Mouse (Mus musculus) neural tube, embryonic 12.5 days (tissue): ENCODE measurements around the gene Mfsd6. TPM values are rescaled to one million over a fixed set of nuclear protein-coding genes. Genes with fewer than 3 reads are reported as not detected.
"Not testable (repeated sequence)": the region's sequence is repeated elsewhere in the genome, so short reads cannot be mapped to it uniquely, and the experiment has no call there.

Source experiments
- ATAC-seq: fragments of 200-750 bp; cut with Nextera tagmentation; 2 replicates; pipeline ENCODE4 v1.8.0; 2017; ENCODE audit warnings: low read depth, mild to moderate bottlenecking, moderate TSS enrichment, moderate library complexity; ENCODE audit not compliant: low FRiP score
- H3K27ac ChIP-seq: fragments of 300-500 bp; sonication (generic); 2 replicates; pipeline ENCODE4 v1.5.1; 2016
- H3K27me3 ChIP-seq: fragments of 300-500 bp; sonication (generic); replicated peaks from 2 replicates; pipeline ENCODE4 v1.6.1; 2016; ENCODE audit warnings: mild to moderate bottlenecking
- H3K36me3 ChIP-seq: fragments of 300-500 bp; sonication (generic); 2 replicates; pipeline ENCODE4 v1.6.1; 2016; ENCODE audit warnings: mild to moderate bottlenecking
- H3K4me1 ChIP-seq: fragments of 300-500 bp; sonication (generic); 2 replicates; pipeline ENCODE4 v1.6.1; 2016
- H3K4me2 ChIP-seq: fragments of 300-500 bp; sonication (generic); replicated peaks from 2 replicates; pipeline ENCODE4 v1.6.1; 2016; ENCODE audit warnings: mild to moderate bottlenecking
- H3K4me3 ChIP-seq: fragments of 300-500 bp; sonication (generic); 2 replicates; pipeline ENCODE4 v1.5.1; 2016
- H3K9ac ChIP-seq: fragments of 300-500 bp; sonication (generic); 2 replicates; pipeline ENCODE4 v1.6.1; 2016; ENCODE audit warnings: mild to moderate bottlenecking
- H3K9me3 ChIP-seq: fragments of 300-500 bp; sonication (generic); 2 replicates; pipeline ENCODE4 v1.6.1; 2016; ENCODE audit warnings: mild to moderate bottlenecking
- WGBS: fragments of 180-500 bp; shearing (Covaris S2); methylation state at CpG from one replicate; pipeline ENCODE4 v1.1.7; 2016; 5-methylcytosine and 5-hydroxymethylcytosine counted together
- polyA plus RNA-seq: library from polyadenylated mRNA; unstranded; fragments of >200 nt; fragmentation: Nextera tagmentation; extraction: Ambion mirVana; gene quantifications from 2 replicates; pipeline ENCODE4 v1.2.1, GENCODE M21; 2016

The Mfsd6 gene
- polyA plus RNA-seq, 1 experiment from 2014 or later = 8.0 TPM

GRCm38 (mm10) chr1:52694456-52694855, 32.8 kb downstream of the Mfsd6 start:
- not testable (repeated sequence) for H3K9me3 ChIP-seq, H3K4me2 ChIP-seq, H3K36me3 ChIP-seq, H3K27me3 ChIP-seq, H3K27ac ChIP-seq, H3K9ac ChIP-seq, H3K4me1 ChIP-seq, ATAC-seq, H3K4me3 ChIP-seq
- WGBS = 94% methylated on average over 13 of the region's 13 CpGs

GRCm38 (mm10) chr1:52687636-52688035, 39.6 kb downstream of the Mfsd6 start:
- no peak overlapping the region for H3K9ac ChIP-seq
- 92% methylated on average over 8 of the region's 8 CpGs for WGBS

GRCm38 (mm10) chr1:52683550-52683949, 43.7 kb downstream of the Mfsd6 start:
- H3K4me1 ChIP-seq = no peaks in the 10 kb centered on the region
- 84% methylated on average over 4 of the region's 4 CpGs for WGBS
- no peaks in the 10 kb centered on the region for H3K27me3 ChIP-seq
- no peaks in the 10 kb centered on the region for H3K36me3 ChIP-seq
- H3K4me2 ChIP-seq = no peak overlapping the region
- no peak for ATAC-seq
- H3K4me3 ChIP-seq = no peak overlapping the region
- H3K27ac ChIP-seq = no peak overlapping the region
- H3K9ac ChIP-seq = no peak overlapping the region
- no peaks in the 10 kb centered on the region for H3K9me3 ChIP-seq

More at GRCm38 (mm10) chr1:52687636-52688035, 39.6 kb downstream of the Mfsd6 start:
- Histone ChIP-seq H3K4me3 (no peak overlapping the region), H3K36me3 (no peaks in the 10 kb centered on the region), H3K9me3 (no peaks in the 10 kb centered on the region), H3K27me3 (no peaks in the 10 kb centered on the region), H3K4me2 (no peak overlapping the region), H3K4me1 (no peaks in the 10 kb centered on the region), H3K27ac (no peak overlapping the region)
- ATAC-seq = no peak

GRCm38 (mm10) chr1:52676621-52677020, 50.6 kb downstream of the Mfsd6 start:
- H3K9me3 ChIP-seq = no peaks in the 10 kb centered on the region
- no peak overlapping the region for H3K9ac ChIP-seq
- H3K27ac ChIP-seq = no peak overlapping the region
- 70% methylated on average over 3 of the region's 3 CpGs for WGBS
- ATAC-seq = no peak
- H3K36me3 ChIP-seq = no peaks in the 10 kb centered on the region
- H3K27me3 ChIP-seq = no peaks in the 10 kb centered on the region
- no peaks in the 10 kb centered on the region for H3K4me1 ChIP-seq
- no peak overlapping the region for H3K4me3 ChIP-seq
- H3K4me2 ChIP-seq = no peak overlapping the region

- Histone ChIP-seq H3K27me3 (no peaks in the 10 kb centered on the region), H3K4me3 (no peak overlapping the region), H3K4me2 (no peak overlapping the region), H3K4me1 (no peaks in the 10 kb centered on the region), H3K27ac (no peak overlapping the region), H3K36me3 (no peaks in the 10 kb centered on the region), H3K9me3 (no peaks in the 10 kb centered on the region), H3K9ac (no peak overlapping the region)
- no peak for ATAC-seq
- 73% methylated on average over 7 of the region's 7 CpGs for WGBS
Measured at GRCm38 (mm10) chr1:52675561-52676551, 51.4 kb downstream of the Mfsd6 start.

- H3K27me3 ChIP-seq = no peaks in the 10 kb centered on the region
- 84% methylated on average over 1 of the region's 1 CpGs for WGBS
Measured at GRCm38 (mm10) chr1:52669931-52670330, 57.3 kb downstream of the Mfsd6 start.

GRCm38 (mm10) chr1:52668743-52669323, 58.4 kb downstream of the Mfsd6 start:
- Histone ChIP-seq H3K9me3 (no peaks in the 10 kb centered on the region), H3K36me3 (no peaks in the 10 kb centered on the region), H3K4me1 (no peaks in the 10 kb centered on the region), H3K4me2 (no peak overlapping the region), H3K4me3 (no peak overlapping the region), H3K27me3 (no peaks in the 10 kb centered on the region), H3K9ac (no peak overlapping the region), H3K27ac (no peak overlapping the region)
- 44% methylated on average over 7 of the region's 7 CpGs for WGBS
- no peak for ATAC-seq

More at GRCm38 (mm10) chr1:52669931-52670330, 57.3 kb downstream of the Mfsd6 start:
- Histone ChIP-seq H3K4me1 (no peaks in the 10 kb centered on the region), H3K4me2 (no peak overlapping the region), H3K9me3 (no peaks in the 10 kb centered on the region), H3K36me3 (no peaks in the 10 kb centered on the region), H3K9ac (no peak overlapping the region), H3K4me3 (no peak overlapping the region), H3K27ac (no peak overlapping the region)
- ATAC-seq = no peak

GRCm38 (mm10) chr1:52663228-52663627, 64.0 kb downstream of the Mfsd6 start:
- no peak for ATAC-seq
- H3K4me1 ChIP-seq = no peaks in the 10 kb centered on the region
- H3K4me2 ChIP-seq = no peak overlapping the region
- H3K36me3 ChIP-seq = peaks cover under 1% of the 10 kb centered on the region; the same call in 1 of the 2 replicates
- no peak overlapping the region for H3K27ac ChIP-seq
- H3K9me3 ChIP-seq = no peaks in the 10 kb centered on the region
- no peaks in the 10 kb centered on the region for H3K27me3 ChIP-seq
- WGBS = 91% methylated on average over 7 of the region's 7 CpGs
- H3K4me3 ChIP-seq = no peak overlapping the region
- H3K9ac ChIP-seq = no peak overlapping the region

- H3K27ac ChIP-seq = no peak overlapping the region
- no peak for ATAC-seq
- H3K4me3 ChIP-seq = no peak overlapping the region
- WGBS = 86% methylated on average over 12 of the region's 12 CpGs
- no peak overlapping the region for H3K9ac ChIP-seq
- no peaks in the 10 kb centered on the region for H3K27me3 ChIP-seq
- H3K4me1 ChIP-seq = no peaks in the 10 kb centered on the region
- peaks cover 5% of the 10 kb centered on the region; the same call in 1 of the 2 replicates for H3K36me3 ChIP-seq
- H3K9me3 ChIP-seq = no peaks in the 10 kb centered on the region
- H3K4me2 ChIP-seq = no peak overlapping the region
Measured at GRCm38 (mm10) chr1:52660765-52661164, 66.5 kb downstream of the Mfsd6 start.

- H3K9ac ChIP-seq = no peak overlapping the region
- no peak overlapping the region for H3K27ac ChIP-seq
- 78% methylated on average over 2 of the region's 2 CpGs for WGBS
- H3K9me3 ChIP-seq = no peaks in the 10 kb centered on the region
- no peak overlapping the region for H3K4me3 ChIP-seq
- H3K4me2 ChIP-seq = no peak overlapping the region
- no peak for ATAC-seq
- H3K27me3 ChIP-seq = no peaks in the 10 kb centered on the region
- no peaks in the 10 kb centered on the region for H3K4me1 ChIP-seq
- H3K36me3 ChIP-seq = peaks cover 5% of the 10 kb centered on the region; the same call in 1 of the 2 replicates
Measured at GRCm38 (mm10) chr1:52660278-52660677, 67.0 kb downstream of the Mfsd6 start.

- no peak overlapping the region for H3K27ac ChIP-seq
- no peak for ATAC-seq
Measured at GRCm38 (mm10) chr1:52658160-52658559, 69.1 kb downstream of the Mfsd6 start.

GRCm38 (mm10) chr1:52655153-52655552, 72.1 kb downstream of the Mfsd6 start:
- ATAC-seq = no peak
- Histone ChIP-seq H3K4me1 (no peaks in the 10 kb centered on the region), H3K27ac (no peak overlapping the region), H3K4me3 (no peak overlapping the region), H3K4me2 (no peak overlapping the region), H3K36me3 (peaks cover 7% of the 10 kb centered on the region; the same call in 1 of the 2 replicates), H3K9me3 (no peaks in the 10 kb centered on the region), H3K27me3 (no peaks in the 10 kb centered on the region), H3K9ac (no peak overlapping the region)
- WGBS = 89% methylated on average over 4 of the region's 4 CpGs

More at GRCm38 (mm10) chr1:52658160-52658559, 69.1 kb downstream of the Mfsd6 start:
- Histone ChIP-seq H3K9ac (no peak overlapping the region), H3K9me3 (no peaks in the 10 kb centered on the region), H3K4me1 (no peaks in the 10 kb centered on the region), H3K4me2 (no peak overlapping the region), H3K4me3 (no peak overlapping the region), H3K27me3 (no peaks in the 10 kb centered on the region), H3K36me3 (peaks cover 5% of the 10 kb centered on the region; the same call in 1 of the 2 replicates)
- 91% methylated on average over 7 of the region's 7 CpGs for WGBS
